Mouse (Mus musculus): ENCODE data around the gene B3gnt6.

The B3gnt6 gene

GRCm38 (mm10) chr7:98177071-98177485, 22.2 kb downstream of the B3gnt6 start:
- DNase-seq, result no peak

GRCm38 (mm10) chr7:98176322-98177070, 22.8 kb downstream of the B3gnt6 start:
- no peak for DNase-seq

- DNase-seq, result no peak
These were observed 24.2 kb downstream of the B3gnt6 start for GRCm38 (mm10) chr7:98174883-98175755.

GRCm38 (mm10) chr7:98173408-98173807, 25.9 kb downstream of the B3gnt6 start:
- no peak for DNase-seq

GRCm38 (mm10) chr7:98172661-98173060, 26.6 kb downstream of the B3gnt6 start:
- no peak for DNase-seq

GRCm38 (mm10) chr7:98171141-98172073, 27.9 kb downstream of the B3gnt6 start:
- no peak for DNase-seq

- peak; percentile 30 for DNase-seq
These were observed 34.2 kb downstream of the B3gnt6 start for GRCm38 (mm10) chr7:98164999-98165528.

- DNase-seq, result no peak
These were observed 34.8 kb downstream of the B3gnt6 start for GRCm38 (mm10) chr7:98164382-98164998.

GRCm38 (mm10) chr7:98163700-98164099, 35.6 kb downstream of the B3gnt6 start:
- DNase-seq, result no peak

GRCm38 (mm10) chr7:98162239-98162638, 37.0 kb downstream of the B3gnt6 start:
- peak; percentile 3 for DNase-seq

- DNase-seq, result no peak
These were observed 39.1 kb downstream of the B3gnt6 start for GRCm38 (mm10) chr7:98160041-98160740.

- DNase-seq, result peak; percentile 81
These were observed 40.8 kb downstream of the B3gnt6 start for GRCm38 (mm10) chr7:98158481-98158880.

GRCm38 (mm10) chr7:98157636-98158332, 41.5 kb downstream of the B3gnt6 start:
- no peak for DNase-seq

- no peak for DNase-seq
These were observed 43.0 kb downstream of the B3gnt6 start for GRCm38 (mm10) chr7:98156280-98156665.

- DNase-seq, result peak; percentile 74
These were observed 43.6 kb downstream of the B3gnt6 start for GRCm38 (mm10) chr7:98155546-98156279.

GRCm38 (mm10) chr7:98153892-98154291, 45.4 kb downstream of the B3gnt6 start:
- DNase-seq, result no peak

GRCm38 (mm10) chr7:98153345-98153744, 45.9 kb downstream of the B3gnt6 start:
- no peak for DNase-seq

GRCm38 (mm10) chr7:98152400-98152799, 46.9 kb downstream of the B3gnt6 start:
- DNase-seq, result no peak

- DNase-seq, result no peak
These were observed 48.8 kb downstream of the B3gnt6 start for GRCm38 (mm10) chr7:98150525-98150924.

- DNase-seq, result no peak
These were observed 49.5 kb downstream of the B3gnt6 start for GRCm38 (mm10) chr7:98149802-98150201.

All from kidney, adult 18-20 months (tissue).